Mouse (Mus musculus) CH12.LX (cell line): ENCODE results near the gene Kcna3. TPM values are rescaled to one million over a fixed set of nuclear protein-coding genes. Genes with fewer than 3 reads are reported as not detected.

Experiments
- DNase-seq: peaks from one replicate; pipeline ENCODE4 v3.0.0-alpha.2; 2013; ENCODE audit errors: extremely low read depth
- H3K27ac ChIP-seq: 2 replicates; pipeline ENCODE4 v1.5.1; 2012; ENCODE audit warnings: low read depth, mild to moderate bottlenecking, control low read depth, moderate library complexity; ENCODE audit not compliant: insufficient read depth
- H3K27me3 ChIP-seq: replicated peaks from 2 replicates; pipeline ENCODE3; 2012; ENCODE audit warnings: inconsistent platforms
- H3K36me3 ChIP-seq, 2 experiments: replicated peaks in 1 of 2; 2 replicates each; pipeline versions ENCODE3 to v1.6.1; 2012; ENCODE audit warnings: inconsistent platforms in 1 of 2, low read length in 1 of 2, mild to moderate bottlenecking in 1 of 2, mixed read lengths in 1 of 2, moderate library complexity in 1 of 2; ENCODE audit not compliant: control insufficient read depth in 1 of 2, insufficient read depth in 1 of 2
- H3K4me1 ChIP-seq, 2 experiments: 2 replicates each; pipeline ENCODE4 v1.6.1; 2012; ENCODE audit warnings: inconsistent platforms in 1 of 2, moderate library complexity in 1 of 2; ENCODE audit not compliant: insufficient read depth in 2 of 2, control insufficient read depth in 1 of 2
- H3K4me2 ChIP-seq: 2 replicates; pipeline ENCODE4 v1.6.1; 2012; ENCODE audit warnings: low read depth, mild to moderate bottlenecking, control low read depth; ENCODE audit not compliant: poor library complexity, insufficient read depth, severe bottlenecking
- H3K4me3 ChIP-seq, 3 experiments: fragments of 150-350 bp in 1 of 3; sonication (generic) in 1 of 3; replicated peaks in 1 of 3; 2 replicates each; pipeline versions ENCODE3 to v1.5.1; 2011 to 2012; ENCODE audit warnings: low read depth in 2 of 3, low read length in 2 of 3, mild to moderate bottlenecking in 2 of 3, moderate library complexity in 2 of 3, control low read depth in 1 of 3, improper control_type of control experiment in 1 of 3, inconsistent platforms in 1 of 3, mixed read lengths in 1 of 3; ENCODE audit not compliant: poor library complexity in 1 of 3
- H3K79me2 ChIP-seq: replicated peaks from 2 replicates; pipeline ENCODE4 v1.6.1; 2012; ENCODE audit warnings: mild to moderate bottlenecking, moderate library complexity; ENCODE audit not compliant: control insufficient read depth, poor library complexity, insufficient read depth, severe bottlenecking; ENCODE audit errors: extremely low read depth
- H3K9ac ChIP-seq: 2 replicates; pipeline ENCODE4 v1.6.1; 2012; ENCODE audit warnings: low read depth, mild to moderate bottlenecking, control low read depth, moderate library complexity; ENCODE audit not compliant: insufficient read depth
- H3K9me3 ChIP-seq: replicated peaks from 2 replicates; pipeline ENCODE3; 2012; ENCODE audit warnings: low read length, inconsistent platforms, mixed read lengths
- BHLHE40 ChIP-seq: IDR thresholded peaks from 2 replicates; pipeline ENCODE4 v1.6.1; 2011; ENCODE audit warnings: mild to moderate bottlenecking, low read depth, low read length, improper control_type of control experiment
- CHD1 ChIP-seq: IDR thresholded peaks from 2 replicates; pipeline ENCODE4 v1.6.1; 2012; ENCODE audit warnings: low read depth, low read length, improper control_type of control experiment, inconsistent platforms
- E2F4 ChIP-seq: IDR thresholded peaks from 2 replicates; pipeline ENCODE4 v1.6.1; 2011; ENCODE audit warnings: low read depth, low read length, improper control_type of control experiment; ENCODE audit not compliant: insufficient replicate concordance
- ELF1 ChIP-seq: IDR thresholded peaks from 2 replicates; pipeline ENCODE4 v1.6.1; 2014; ENCODE audit warnings: low read depth, mild to moderate bottlenecking, inconsistent platforms, low read length, improper control_type of control experiment
- ETS1 ChIP-seq: conservative IDR thresholded peaks from 2 replicates; pipeline ENCODE4 v1.6.1; 2012; ENCODE audit warnings: low read depth, mild to moderate bottlenecking, inconsistent platforms, low read length, improper control_type of control experiment, moderate library complexity
- GABPA ChIP-seq: IDR thresholded peaks from 2 replicates; pipeline ENCODE4 v1.6.1; 2012; ENCODE audit warnings: low read depth, low read length, improper control_type of control experiment, inconsistent platforms; ENCODE audit not compliant: insufficient replicate concordance
- HCFC1 ChIP-seq: IDR thresholded peaks from 2 replicates; pipeline ENCODE4 v1.6.1; 2012; ENCODE audit warnings: low read depth, mild to moderate bottlenecking, inconsistent platforms, low read length, improper control_type of control experiment
- JUN ChIP-seq: IDR thresholded peaks from 2 replicates; pipeline ENCODE4 v1.6.1; 2011; ENCODE audit warnings: low read depth, mild to moderate bottlenecking, low read length, improper control_type of control experiment, moderate library complexity; ENCODE audit not compliant: insufficient read depth
- JUND ChIP-seq: conservative IDR thresholded peaks from 2 replicates; pipeline ENCODE4 v1.6.1; 2011; ENCODE audit warnings: low read depth, low read length, improper control_type of control experiment
- KAT2A ChIP-seq: IDR thresholded peaks from 2 replicates; pipeline ENCODE4 v1.6.1; 2012; ENCODE audit warnings: low read length, improper control_type of control experiment, inconsistent platforms; ENCODE audit not compliant: insufficient replicate concordance
- NELFE ChIP-seq: IDR thresholded peaks from 2 replicates; pipeline ENCODE4 v1.6.1; 2011; ENCODE audit warnings: low read depth, low read length, improper control_type of control experiment
- POLR2A ChIP-seq: IDR thresholded peaks from 2 replicates; pipeline ENCODE4 v1.6.1; 2011; ENCODE audit warnings: low read depth, mild to moderate bottlenecking, improper control_type of control experiment, low read length
- POLR2AphosphoS2 ChIP-seq: IDR thresholded peaks from 2 replicates; pipeline ENCODE4 v1.6.1; 2011; ENCODE audit warnings: low read depth, low read length, improper control_type of control experiment
- SIN3A ChIP-seq: IDR thresholded peaks from 2 replicates; pipeline ENCODE4 v1.6.1; 2012; ENCODE audit warnings: low read length, improper control_type of control experiment, inconsistent platforms
- SMC3 ChIP-seq: IDR thresholded peaks from 2 replicates; pipeline ENCODE4 v1.6.1; 2011; ENCODE audit warnings: low read depth, low read length, improper control_type of control experiment
- TBP ChIP-seq: conservative IDR thresholded peaks from 2 replicates; pipeline ENCODE4 v1.6.1; 2011; ENCODE audit warnings: low read depth, low read length, improper control_type of control experiment
- UBTF ChIP-seq: IDR thresholded peaks from 2 replicates; pipeline ENCODE4 v1.6.1; 2012; ENCODE audit warnings: low read depth, mild to moderate bottlenecking, inconsistent platforms, low read length, improper control_type of control experiment, moderate library complexity
- USF1 ChIP-seq: IDR thresholded peaks from 2 replicates; pipeline ENCODE4 v1.6.1; 2014; ENCODE audit warnings: low read depth, mild to moderate bottlenecking, inconsistent platforms, low read length, improper control_type of control experiment
- USF2 ChIP-seq: conservative IDR thresholded peaks from 2 replicates; pipeline ENCODE4 v1.6.1; 2011; ENCODE audit warnings: low read depth, low read length, improper control_type of control experiment
- ZC3H11A ChIP-seq: IDR thresholded peaks from 2 replicates; pipeline ENCODE4 v1.6.1; 2012; ENCODE audit warnings: low read depth, mild to moderate bottlenecking, inconsistent platforms, low read length, improper control_type of control experiment
- ZKSCAN1 ChIP-seq: IDR thresholded peaks from 2 replicates; pipeline ENCODE4 v1.6.1; 2012; ENCODE audit warnings: low read depth, inconsistent platforms, low read length, improper control_type of control experiment, borderline replicate concordance
- ZNF384 ChIP-seq: IDR thresholded peaks from 2 replicates; pipeline ENCODE4 v1.6.1; 2012; ENCODE audit warnings: low read depth, low read length, improper control_type of control experiment, inconsistent platforms
- dilution Hi-C: fragments of 300-500 bp; cut with MboI; formaldehyde crosslinking; loops from 2 replicates; pipeline ENCODE4 v1.14.3; 2020; ENCODE audit warnings: low sequenced_read_pairs; ENCODE audit not compliant: extremely low pct_unique_long_range_greater_than_20kb, extremely low pct_ligation_motif_present
- in situ Hi-C: fragments of 300-500 bp; cut with MboI; formaldehyde crosslinking; loops from 3 replicates; pipeline ENCODE4 v1.14.3; 2019; ENCODE audit warnings: low sequenced_read_pairs, low pct_ligation_motif_present, low pct_unique_long_range_greater_than_20kb, mixed read lengths
- polyA plus RNA-seq: library from polyadenylated mRNA; unstranded; fragments of >175 nt; gene quantifications from 2 replicates; pipeline ENCODE4 v1.2.1, GENCODE M21; 2012; ENCODE audit warnings: low read depth; ENCODE audit not compliant: insufficient read length
- total RNA-seq, 2 experiments: library from RNA; depleted of rRNA; stranded (reverse); fragments of 300-350 nt in 1 of 2; fragments of >200 nt in 1 of 2; gene quantifications; 2 replicates each; pipeline ENCODE4 v1.2.3; 2012 to 2014

Kcna3 gene
- total and polyA plus RNA-seq, 3 experiments = 0.85 TPM; not detected in 2

DNA sequence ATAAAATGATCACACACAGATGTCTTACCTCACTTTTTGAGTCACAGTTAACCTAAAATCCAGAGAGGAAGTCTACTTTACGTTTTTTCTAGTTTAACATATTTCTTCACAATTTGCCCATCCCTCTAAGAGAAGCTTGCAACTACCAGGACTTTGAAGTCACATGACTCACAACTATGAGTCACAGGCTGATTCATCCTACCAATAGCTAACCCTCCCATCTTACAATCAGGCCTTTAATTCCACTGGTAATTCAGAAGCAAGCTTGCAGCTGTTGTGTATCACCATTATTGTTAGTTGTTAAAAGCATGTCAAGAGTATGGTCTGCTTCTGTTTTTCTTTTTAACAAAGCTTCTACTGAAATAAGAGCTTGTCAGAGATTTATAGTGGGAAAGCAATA is 26.8 kb downstream of the Kcna3 start:
- Histone ChIP-seq H3K79me2 (no peaks in the 10 kb centered on the region), H3K4me3 (no peak overlapping the region), H3K4me2 (no peak overlapping the region), H3K4me1 (peaks cover 0 to 12% of the 10 kb centered on the region in 2 experiments; a peak in 2 of 4 replicates), H3K9ac (no peak overlapping the region), H3K27me3 (no peaks in the 10 kb centered on the region), H3K9me3 (no peaks in the 10 kb centered on the region), H3K27ac (no peak overlapping the region), H3K36me3 (no peaks in the 10 kb centered on the region)
- TF ChIP-seq BHLHE40 (peak; percentile 52; the same call in 1 of the 2 replicates), POLR2AphosphoS2 (no peak), USF1 (peak; percentile 35), JUND (0 out of 2 replicates have a peak, but pooled peaks have one; percentile 29), USF2 (peak; percentile 32), TBP (no peak), KAT2A (no peak), CHD1 (no peak), E2F4 (no peak), ZKSCAN1 (no peak), GABPA (no peak), JUN (0 out of 2 replicates have a peak, but pooled peaks have one; percentile 12), SIN3A (no peak), SMC3 (no peak)
- DNase-seq = no peak
- dilution Hi-C loops (no loop called here), in situ Hi-C loops (no loop called here)

DNA sequence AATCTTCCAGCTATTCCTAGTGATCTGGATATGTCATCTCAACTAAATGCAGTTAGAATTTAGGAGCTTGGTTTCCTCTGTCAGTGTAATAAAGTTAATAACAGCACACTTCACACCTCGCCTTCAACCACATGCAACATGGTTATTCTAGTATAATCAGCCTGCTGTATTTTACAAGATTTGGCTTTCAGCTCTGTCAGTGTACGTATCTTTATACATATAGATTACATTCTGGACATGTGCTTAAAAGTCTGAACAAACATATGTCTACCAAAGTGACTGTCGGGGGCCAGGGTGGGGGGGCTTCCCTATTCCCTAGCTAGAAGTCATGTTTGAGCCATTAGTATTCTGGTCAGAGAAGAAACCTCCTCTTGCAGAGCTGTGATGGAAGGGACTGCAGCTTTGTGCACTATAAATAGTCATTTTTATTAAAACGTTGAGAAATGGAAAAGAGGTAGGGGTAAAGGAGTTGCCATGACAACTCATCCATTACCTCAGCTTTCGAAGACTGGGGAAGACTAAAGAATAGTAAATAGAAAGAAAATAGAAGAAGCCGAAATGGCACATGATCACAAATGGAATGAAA is 29.6 kb downstream of the Kcna3 start:
- Histone ChIP-seq H3K4me1 (peaks cover 0 to 13% of the 10 kb centered on the region in 2 experiments; a peak in 2 of 4 replicates), H3K79me2 (no peaks in the 10 kb centered on the region), H3K36me3 (no peaks in the 10 kb centered on the region), H3K9ac (no peak overlapping the region), H3K27ac (no peak overlapping the region), H3K4me2 (no peak overlapping the region), H3K4me3 (no peak overlapping the region), H3K27me3 (no peaks in the 10 kb centered on the region), H3K9me3 (no peaks in the 10 kb centered on the region)
- in situ Hi-C loops (no loop called here), dilution Hi-C loops (no loop called here)
- TF ChIP-seq POLR2A = no peak
- no peak for TF ChIP-seq ELF1
- TF ChIP-seq JUN = no peak
- TF ChIP-seq ETS1 = no peak
- TF ChIP-seq HCFC1 = no peak
- no peak for TF ChIP-seq UBTF
- no peak for TF ChIP-seq SMC3
- no peak for TF ChIP-seq NELFE
- TF ChIP-seq ZC3H11A = no peak
- no peak for TF ChIP-seq E2F4
- no peak for TF ChIP-seq BHLHE40
- no peak for TF ChIP-seq KAT2A
- TF ChIP-seq ZNF384 = no peak
- DNase-seq = no peak
